Mouse (Mus musculus) liver, adult (tissue): Measurements from ENCODE around the gene Dlg2.

Source experiments
- GATA4 ChIP-seq: IDR thresholded peaks from 2 replicates; pipeline ENCODE4 v1.6.1; 2014; ENCODE audit warnings: mild to moderate bottlenecking, low read length; ENCODE audit not compliant: insufficient replicate concordance

Gene Dlg2

DNA sequence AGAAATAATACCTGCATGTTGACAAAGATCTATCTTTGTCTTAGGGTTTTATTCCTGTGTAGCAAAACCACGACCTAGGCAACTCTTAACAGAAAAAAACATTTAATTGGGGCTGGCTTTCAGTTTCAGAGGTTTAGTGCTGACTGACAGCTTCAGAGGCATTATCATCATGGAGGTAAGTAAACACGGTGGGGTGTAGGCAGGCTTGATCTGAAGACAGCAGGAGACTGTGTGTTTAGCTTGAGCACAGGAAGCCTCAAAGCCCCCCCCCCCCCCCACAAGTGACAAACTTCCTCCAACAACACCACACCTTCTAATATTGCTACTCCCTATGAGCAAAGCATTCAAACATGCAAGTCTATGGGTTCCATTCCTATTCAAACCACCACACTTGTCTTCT is 3.0 kb upstream of the Dlg2 start:
- TF ChIP-seq GATA4 = no peak

- peak; percentile 6; the same call in 1 of the 2 replicates for TF ChIP-seq GATA4
Observed at GRCm38 (mm10) chr7:90475793-90476312, 619 bp upstream of the Dlg2 start, which contains the start of gene Tmem126b. Gene Tmem126b, minus strand, starts transcription at chr7:90476001.

DNA sequence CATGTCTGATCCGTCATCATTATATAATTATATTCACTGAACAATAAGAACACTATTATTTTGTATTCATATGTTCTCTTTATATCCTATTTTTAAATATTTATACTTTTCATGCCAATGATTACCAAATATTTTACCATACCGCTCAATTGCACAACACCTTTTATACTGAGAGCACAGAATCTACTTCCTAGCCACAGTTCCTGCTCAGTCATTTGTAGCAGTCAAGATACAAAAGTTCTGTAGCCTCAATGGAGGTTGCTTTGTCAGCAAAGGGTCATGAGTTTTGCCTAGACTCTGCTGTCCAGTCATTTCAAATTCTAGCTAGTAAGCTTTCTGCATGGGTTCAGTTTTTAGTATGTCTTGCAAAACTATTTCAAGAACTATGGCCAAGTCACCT is 6.1 kb downstream of the Dlg2 start:
- no peak for TF ChIP-seq GATA4

- TF ChIP-seq GATA4 = no peak
Observed at GRCm38 (mm10) chr7:90508124-90508523, 31.7 kb downstream of the Dlg2 start.

GRCm38 (mm10) chr7:90512293-90512692 is 35.8 kb downstream of the Dlg2 start:
- TF ChIP-seq GATA4 = no peak

GRCm38 (mm10) chr7:90539481-90540402 is 63.3 kb downstream of the Dlg2 start:
- TF ChIP-seq GATA4 = no peak

GRCm38 (mm10) chr7:90540811-90541323 is 64.4 kb downstream of the Dlg2 start:
- TF ChIP-seq GATA4 = no peak

DNA sequence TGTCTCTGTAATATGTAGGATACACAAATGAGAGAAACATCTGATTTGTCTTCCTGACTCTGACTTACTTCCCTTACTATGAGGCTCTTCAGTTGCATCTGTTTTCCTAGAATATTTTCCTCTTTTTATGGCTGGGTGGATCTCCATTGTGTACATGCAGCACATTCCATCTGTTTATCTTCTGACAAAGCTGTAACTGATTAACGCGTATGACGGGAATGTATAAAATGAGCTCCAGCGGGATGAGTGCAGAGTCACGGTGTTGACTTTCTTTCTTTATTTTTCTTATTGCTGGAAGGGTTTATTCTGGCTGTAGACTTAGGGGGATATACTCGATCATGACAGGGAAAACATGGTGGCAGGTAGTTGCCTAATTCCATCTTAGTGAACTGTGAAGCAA is 76.9 kb downstream of the Dlg2 start:
- no peak for TF ChIP-seq GATA4

- TF ChIP-seq GATA4 = no peak
Observed at GRCm38 (mm10) chr7:90554421-90554820, 77.9 kb downstream of the Dlg2 start.

- TF ChIP-seq GATA4 = no peak
Observed at GRCm38 (mm10) chr7:90569130-90569529, 92.7 kb downstream of the Dlg2 start.

DNA sequence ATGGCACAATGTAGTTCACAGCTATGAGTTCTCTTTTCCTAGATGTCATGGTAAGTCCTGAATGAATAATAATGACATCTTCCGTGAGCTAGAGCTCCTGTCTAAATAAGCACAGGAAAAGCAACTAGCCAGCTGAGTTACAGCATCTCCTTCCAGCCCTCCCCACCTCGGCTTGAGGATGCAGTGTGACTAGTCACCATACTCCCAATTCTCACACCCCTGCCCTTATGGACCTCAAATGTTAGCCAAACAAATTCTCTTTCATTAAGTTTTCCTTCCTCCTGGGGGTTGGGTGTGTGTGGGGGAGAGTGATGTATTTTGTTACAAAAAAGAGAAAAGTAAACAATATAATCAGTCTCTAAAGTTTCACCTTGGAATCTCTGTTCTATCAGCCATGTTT is 111.3 kb downstream of the Dlg2 start:
- TF ChIP-seq GATA4 = no peak

- TF ChIP-seq GATA4 = no peak
Observed at GRCm38 (mm10) chr7:90588318-90588717, 111.8 kb downstream of the Dlg2 start.

- no peak for TF ChIP-seq GATA4
Observed at GRCm38 (mm10) chr7:90609764-90610163, 133.3 kb downstream of the Dlg2 start.

GRCm38 (mm10) chr7:90630546-90630945 is 154.1 kb downstream of the Dlg2 start:
- TF ChIP-seq GATA4 = no peak

DNA sequence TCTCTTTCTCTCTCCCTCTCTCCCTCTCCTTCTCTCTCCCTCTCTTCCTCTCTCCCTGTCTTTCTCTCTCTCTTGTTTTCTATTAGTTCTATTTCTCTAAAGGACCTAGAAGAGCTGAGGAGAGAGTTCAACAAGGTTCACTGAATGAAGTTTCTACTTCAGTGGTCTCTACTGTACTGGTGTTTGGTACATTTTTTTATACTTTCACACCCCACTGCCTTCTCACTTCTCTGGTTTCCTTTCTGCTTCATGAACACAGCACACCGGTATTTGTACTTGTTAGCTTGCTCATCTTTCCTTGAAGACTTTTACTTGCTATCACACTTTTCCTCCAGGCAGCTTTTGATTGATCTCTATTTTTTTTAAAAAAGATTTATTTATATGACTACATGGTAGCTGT is 173.0 kb downstream of the Dlg2 start:
- TF ChIP-seq GATA4 = no peak

DNA sequence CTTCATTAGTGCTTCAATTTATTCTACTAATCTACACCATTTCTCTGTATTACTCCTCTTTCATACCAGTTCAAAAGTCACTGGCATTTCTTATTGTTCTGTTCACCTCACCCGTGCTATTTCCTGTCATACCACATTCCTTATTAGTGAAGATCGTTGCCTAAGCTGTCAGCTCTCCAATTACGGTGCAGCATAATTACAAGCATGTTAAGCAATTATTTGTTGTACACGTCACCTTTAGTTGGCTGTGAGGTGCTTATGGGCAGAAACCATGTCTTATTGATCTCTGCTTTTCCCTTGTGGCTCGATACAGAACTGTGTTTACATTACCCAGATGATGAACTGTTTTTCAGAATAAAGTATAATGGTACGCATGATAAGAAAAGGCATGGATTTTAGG is 174.7 kb downstream of the Dlg2 start:
- no peak for TF ChIP-seq GATA4
